Mouse (Mus musculus): ENCODE results near the gene Sgcg.
A peak's percentile ranks its signal among the peaks of the same experiment; 100 is the strongest.

The Sgcg gene

GRCm38 (mm10) chr14:61258352-61258751 lies at the start of gene Sgcg:
TSS of gene Sgcg (minus strand) at chr14:61258490.
- no peak for DNase-seq (ENCODE audit: low spot score)

DNA sequence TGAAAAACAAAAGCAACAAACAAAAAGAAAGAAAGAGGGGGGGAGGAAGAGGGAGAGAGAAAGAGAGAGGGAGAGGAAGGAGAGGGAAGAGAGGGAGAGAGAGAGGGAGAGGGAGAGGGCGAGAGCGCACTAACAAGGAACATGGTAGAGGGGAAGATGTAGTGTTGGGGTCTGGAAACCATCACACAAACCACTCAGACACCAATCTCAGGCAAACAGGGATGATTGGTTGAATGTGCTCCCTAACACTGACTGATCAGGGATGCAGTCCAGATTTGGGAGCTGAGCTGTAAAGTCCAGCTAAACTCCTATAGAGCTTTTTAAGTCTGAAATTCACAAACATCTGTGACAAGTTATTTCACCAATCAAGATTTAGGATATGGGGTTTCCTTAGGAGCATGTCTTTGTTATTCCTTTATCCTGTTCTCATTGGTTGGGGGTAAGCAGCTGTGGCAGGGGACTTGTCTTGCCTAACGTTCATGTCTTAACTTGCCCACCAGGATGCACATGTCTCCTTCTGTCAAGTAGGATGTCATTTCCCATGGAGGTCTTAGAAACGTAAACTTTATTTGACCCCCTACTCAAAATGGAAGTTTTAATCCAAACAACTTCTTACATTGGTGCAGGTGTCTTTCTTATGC lies 45.8 kb upstream of the Sgcg start:
- no peak for DNase-seq (ENCODE audit: low spot score)

DNA sequence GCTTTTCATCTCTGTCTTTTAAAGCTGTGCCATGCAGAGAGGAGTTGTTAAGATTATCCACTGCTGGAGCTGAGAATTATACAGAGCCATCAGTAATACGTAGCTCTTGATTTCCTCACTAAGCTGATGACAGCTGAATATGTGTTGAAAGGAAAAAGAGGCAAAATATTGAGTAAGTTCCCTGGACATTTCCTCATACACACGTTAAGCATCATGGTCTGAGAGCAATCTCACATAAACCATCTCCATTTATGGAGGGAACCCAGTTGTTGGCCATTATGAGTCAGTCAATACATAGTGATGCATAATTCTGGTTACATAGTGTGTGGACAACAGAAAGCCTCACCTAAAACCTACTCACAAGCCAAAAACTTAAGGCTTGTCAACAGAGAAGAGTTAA lies 44.1 kb upstream of the Sgcg start:
- no peak for DNase-seq (ENCODE audit: low spot score)

DNA sequence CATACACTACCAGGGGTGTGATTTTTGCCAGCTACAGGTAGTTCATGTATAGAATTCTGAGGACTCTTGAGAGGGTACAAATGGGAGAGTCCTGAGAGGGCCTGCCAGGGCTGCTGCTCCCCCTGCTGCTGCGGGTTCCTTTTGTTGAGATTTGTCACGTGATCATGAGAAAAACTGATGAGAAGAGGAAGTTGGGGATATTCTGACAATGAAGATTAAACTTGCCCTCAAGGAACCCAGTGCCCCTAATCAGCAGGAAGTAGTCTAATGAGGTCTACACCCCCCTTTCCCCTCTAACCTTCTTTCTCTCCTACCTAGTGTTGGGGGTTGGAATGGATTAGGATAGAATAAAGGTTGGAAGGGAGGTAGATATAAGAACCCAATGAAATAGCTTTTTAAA lies 43.0 kb upstream of the Sgcg start:
- DNase-seq (ENCODE audit: low spot score), result no peak

- DNase-seq (ENCODE audit: low spot score), result no peak
Observed at GRCm38 (mm10) chr14:61299810-61300209, 41.5 kb upstream of the Sgcg start.

- no peak for DNase-seq (ENCODE audit: low spot score)
Observed at GRCm38 (mm10) chr14:61294738-61295079, 36.4 kb upstream of the Sgcg start.

DNA sequence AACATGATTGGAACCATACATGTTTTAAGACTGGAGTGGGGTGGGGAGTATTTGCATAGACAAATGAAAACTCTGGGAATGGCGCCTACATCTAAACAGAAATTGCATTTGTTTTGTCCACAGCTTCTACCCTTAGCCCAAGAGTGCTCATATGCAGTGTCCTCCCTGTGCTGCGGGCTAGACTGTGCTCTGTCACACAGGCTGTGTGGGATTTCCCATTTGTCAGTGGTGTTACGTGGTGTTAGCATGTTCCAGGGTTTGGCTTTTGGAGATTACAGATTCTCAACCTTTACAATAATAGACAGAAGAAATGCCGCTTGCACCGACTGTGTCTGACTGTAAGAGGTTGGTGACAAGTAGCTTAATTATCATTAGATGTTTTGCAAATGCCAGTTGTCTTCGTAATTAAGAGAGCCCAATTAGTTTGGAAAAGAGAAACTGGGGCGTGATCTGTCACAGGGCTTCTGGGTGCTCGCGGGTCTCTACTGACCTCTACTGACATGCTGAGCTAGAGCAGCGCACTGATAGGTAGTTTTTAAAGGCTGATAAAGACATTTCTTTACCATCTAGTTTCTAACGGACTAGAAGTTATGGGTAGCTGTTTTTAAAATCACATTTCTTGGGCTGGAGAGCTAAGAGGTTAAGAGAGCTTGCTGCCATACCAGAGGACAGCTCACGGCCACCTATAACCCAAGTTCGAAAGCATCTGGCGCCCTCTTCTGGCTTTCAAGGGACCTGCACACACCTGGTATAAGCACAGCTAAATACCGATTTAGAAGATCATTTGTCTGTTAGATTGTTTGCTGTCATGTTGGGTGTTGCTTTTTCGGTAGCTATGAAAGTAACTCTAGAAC lies 35.8 kb upstream of the Sgcg start:
- no peak for DNase-seq (ENCODE audit: low spot score)

DNA sequence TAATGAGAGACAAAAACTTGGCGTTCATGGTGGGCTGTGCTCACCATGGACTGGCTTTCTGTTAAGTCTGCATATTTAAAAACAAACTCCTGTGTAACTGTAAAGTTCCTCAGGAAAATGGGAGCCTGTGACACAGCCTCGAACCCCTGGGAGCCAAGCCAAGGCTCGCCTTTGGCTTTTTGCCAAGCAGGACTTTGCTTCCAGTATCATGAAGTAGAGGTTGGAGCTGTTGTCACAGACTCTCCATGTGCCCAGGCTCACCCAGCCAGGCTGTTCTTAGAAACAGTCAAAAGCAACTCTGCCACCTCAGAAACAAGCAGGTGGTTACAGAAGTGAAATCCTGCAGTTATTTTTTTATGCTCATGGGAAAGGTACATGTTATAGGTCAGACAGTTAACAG lies 32.4 kb upstream of the Sgcg start:
- DNase-seq (ENCODE audit: low spot score), result peak; percentile 24

DNA sequence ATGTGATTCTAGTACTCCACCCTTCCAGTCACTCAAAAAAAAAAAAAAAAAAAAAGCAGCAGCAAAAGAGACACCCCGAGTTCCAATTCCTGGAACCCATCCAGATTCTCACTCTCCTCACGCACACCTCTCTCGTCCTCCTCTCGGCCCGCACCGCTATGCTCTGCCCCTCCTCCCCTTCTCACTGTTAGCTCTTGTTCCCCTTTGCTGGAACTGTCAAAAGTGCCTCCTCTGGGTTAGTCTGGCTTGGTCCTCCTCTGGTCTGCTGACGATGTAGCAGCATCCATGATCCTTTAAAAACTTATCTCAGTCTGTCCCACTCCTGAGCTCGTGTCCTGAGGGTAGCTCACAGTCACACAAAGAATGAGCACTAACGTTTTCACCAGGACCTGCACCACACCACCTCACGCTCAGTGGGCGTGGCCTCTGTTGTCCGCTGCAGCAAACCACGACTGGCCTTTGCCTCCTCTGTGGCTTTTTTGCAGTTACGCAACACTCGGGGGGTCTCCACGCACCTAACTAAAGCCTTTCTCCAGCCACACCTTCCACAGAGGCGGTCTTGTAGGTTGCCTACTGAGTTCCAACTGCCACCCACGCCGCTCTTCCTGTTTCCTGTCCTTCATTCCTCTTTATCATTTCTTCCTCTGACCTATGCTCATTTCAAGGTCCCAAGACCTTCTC lies 30.5 kb upstream of the Sgcg start:
- DNase-seq (ENCODE audit: low spot score), result no peak

DNA sequence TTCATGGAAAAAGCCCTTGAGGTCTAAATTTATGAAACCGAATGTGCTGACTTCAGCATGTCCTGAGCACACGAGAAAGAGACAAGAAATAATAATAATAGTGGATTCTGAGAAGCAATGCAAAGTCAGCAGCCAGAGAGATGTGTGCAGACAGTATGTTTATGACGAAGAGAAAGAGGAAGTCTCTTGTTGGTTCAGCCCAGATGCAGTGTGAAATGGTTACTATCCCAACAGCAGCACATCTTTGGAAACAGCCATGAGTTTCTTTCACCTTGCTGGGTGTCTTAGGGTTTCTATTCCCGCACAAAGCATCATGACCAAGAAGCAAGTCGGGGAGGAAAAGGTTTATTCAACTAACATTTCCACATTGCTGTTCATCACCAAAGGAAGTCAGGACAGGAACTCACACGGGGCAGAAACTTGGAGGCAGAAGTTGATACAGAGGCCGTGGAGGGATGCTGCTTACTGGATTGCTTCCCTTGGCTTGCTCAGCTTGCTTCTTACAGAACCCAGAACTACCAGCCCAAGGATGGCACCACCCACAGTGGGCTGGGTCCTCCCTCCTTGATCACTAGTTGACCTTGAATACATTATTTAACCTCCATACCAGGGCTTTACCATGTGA lies 20.5 kb upstream of the Sgcg start:
- DNase-seq (ENCODE audit: low spot score), result no peak

GRCm38 (mm10) chr14:61277285-61277684 lies 19.0 kb upstream of the Sgcg start:
- DNase-seq (ENCODE audit: low spot score), result no peak

DNA sequence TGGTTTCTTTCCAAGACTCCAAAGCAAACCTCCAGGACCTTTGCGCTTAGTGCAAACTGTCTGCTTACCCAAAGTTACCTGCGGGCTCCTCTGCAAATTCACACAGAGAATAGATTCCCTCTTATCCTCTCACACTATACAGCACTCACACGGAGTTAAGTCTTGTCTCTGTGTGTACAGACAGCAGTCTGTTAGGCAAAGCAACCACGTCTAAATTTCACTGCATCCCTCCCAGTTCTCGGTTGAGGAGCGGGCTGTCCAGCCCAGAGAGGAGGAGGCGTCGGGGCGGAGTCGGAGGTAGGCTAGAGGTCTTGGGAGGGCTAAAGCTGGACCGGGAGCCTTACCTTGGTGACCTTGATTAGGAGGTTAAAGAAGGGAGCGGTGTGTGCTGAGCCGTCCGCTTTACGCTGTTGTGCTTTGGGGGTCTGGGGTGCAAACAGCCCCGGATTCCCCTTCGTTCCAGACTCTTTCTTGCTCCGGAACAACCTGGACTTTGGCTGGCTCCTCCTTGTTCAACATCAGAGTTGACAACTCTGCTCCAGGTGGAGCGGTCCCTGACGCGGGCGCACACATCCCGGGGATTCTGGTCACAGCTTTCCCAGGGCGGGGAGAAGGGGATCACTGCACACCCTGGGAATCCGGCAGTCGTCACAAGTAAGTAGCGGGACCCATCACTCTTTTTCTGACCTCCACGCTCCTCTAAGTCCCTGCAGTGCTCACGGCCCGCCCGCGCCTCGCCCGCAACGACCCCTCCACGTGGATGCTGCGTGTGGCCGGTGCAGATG lies 16.3 kb upstream of the Sgcg start:
- no peak for DNase-seq (ENCODE audit: low spot score)

- no peak for DNase-seq (ENCODE audit: low spot score)
Observed at GRCm38 (mm10) chr14:61267908-61268475, 9.7 kb upstream of the Sgcg start.

- no peak for DNase-seq (ENCODE audit: low spot score)
Observed at GRCm38 (mm10) chr14:61259084-61259483, 794 bp upstream of the Sgcg start.

- DNase-seq (ENCODE audit: low spot score), result no peak
Observed at GRCm38 (mm10) chr14:61252596-61253388, 5.5 kb downstream of the Sgcg start.

GRCm38 (mm10) chr14:61246444-61246843 lies 11.8 kb downstream of the Sgcg start:
- DNase-seq (ENCODE audit: low spot score), result no peak

DNA sequence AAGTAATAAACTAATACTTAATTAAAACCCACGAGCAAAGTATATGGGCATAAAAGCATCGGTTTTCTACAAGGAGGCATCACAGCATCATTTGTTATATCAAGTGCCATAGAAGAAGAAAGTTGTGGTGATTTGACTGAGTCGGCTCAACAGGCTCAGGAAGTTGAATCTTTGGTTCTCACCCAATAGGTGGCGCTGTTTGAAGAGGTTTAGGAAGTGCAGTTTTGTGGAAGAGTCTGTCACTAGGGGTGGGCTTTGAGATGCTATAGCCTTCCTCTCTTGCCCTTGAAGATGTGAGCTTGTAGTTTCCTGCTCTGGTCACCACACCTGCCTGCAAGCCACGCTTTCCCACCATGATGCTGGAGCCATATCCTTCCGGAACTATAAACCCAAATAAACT lies 15.7 kb downstream of the Sgcg start:
- DNase-seq (ENCODE audit: low spot score), result no peak

GRCm38 (mm10) chr14:61238751-61239150 lies 19.5 kb downstream of the Sgcg start:
- no peak for DNase-seq (ENCODE audit: low spot score)

- DNase-seq (ENCODE audit: low spot score), result no peak
Observed at GRCm38 (mm10) chr14:61237101-61237654, 21.1 kb downstream of the Sgcg start.

DNA sequence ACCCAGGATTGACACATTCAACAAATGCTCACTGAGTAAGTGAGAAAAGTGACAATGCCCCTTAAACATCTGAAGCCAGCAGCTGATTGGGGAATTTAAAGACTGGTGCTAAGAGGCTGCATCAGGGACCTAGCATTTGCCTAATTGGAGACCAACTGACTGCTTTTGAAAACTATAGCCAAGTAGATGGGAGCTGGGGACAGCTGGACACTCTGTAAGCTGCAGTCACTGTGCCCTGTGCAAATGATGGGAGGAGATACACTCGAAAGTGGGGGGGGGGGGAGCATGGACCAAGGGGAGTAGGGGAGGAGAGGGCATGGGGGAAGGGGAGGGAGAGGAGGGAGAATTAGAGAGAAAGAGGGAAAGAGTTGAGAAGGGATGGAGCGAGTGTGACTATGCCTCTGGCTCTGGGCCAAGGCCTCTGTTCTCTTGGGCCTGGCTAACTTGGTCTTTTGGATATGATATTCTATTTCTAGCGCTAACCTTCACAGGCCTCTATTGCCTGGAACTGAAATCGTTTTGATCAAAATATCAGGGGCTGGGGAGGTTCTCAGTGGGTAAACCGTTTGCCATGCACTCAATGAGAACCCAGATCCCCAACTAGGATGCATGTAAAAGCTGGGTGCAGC lies 22.3 kb downstream of the Sgcg start:
- no peak for DNase-seq (ENCODE audit: low spot score)

All from ovary, adult 18-20 months (tissue).